Mouse (Mus musculus): Measurements from ENCODE around the gene Ralgds. TPM values are rescaled to one million over a fixed set of nuclear protein-coding genes. Genes with fewer than 3 reads are reported as not detected.
A peak's percentile ranks its signal among the peaks of the same experiment; 100 is the strongest.
"Not testable (repeated sequence)": the region's sequence is repeated elsewhere in the genome, so short reads cannot be mapped to it uniquely, and the experiment has no call there.

Ralgds gene
- polyA plus RNA-seq, 1 experiment: 5.2 TPM

- Histone ChIP-seq H3K4me3 (replicated peaks; ENCODE audit: control insufficient read depth, low read depth, low read length) (no peak overlapping the region), H3K4me1 (ENCODE audit: control insufficient read depth, insufficient read depth, low read length) (no peaks in the 10 kb centered on the region; the same call in 1 of the 2 replicates), H3K27ac (ENCODE audit: control insufficient read depth, insufficient read depth, low read depth, low read length, poor library complexity) (no peak overlapping the region)
- 80% methylated on average over 2 of the region's 2 CpGs for WGBS
- TF ChIP-seq POLR2A (IDR thresholded peaks at IDR 0.05; ENCODE audit: borderline replicate concordance, control insufficient read depth, low read depth, low read length) (no peak), CTCF (IDR thresholded peaks at IDR 0.05; ENCODE audit: control insufficient read depth, insufficient read depth, low read length) (no peak)
Observed at GRCm38 (mm10) chr2:28470591-28470990, 42.3 kb upstream of the Ralgds start.

DNA sequence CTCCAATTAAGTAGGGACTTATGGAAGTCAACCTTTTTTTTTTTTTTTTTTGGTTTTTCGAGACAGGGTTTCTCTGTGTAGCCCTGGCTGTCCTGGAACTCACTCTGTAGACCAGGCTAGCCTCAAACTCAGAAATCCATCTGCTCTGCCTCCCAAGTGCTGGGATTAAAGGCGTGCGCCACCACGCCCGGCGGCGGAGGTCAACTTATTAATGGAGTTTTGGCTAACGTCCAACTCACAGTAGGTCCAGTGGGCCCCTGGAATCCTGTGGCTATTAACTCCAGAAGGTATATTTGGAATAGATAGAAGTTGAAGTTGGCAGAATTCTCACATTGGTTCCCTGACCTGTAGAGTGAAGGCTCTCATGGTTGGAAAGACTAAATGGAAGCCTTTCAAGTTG, 40.9 kb upstream of the Ralgds start:
- not testable (repeated sequence) for H3K4me1 ChIP-seq (ENCODE audit: control insufficient read depth, insufficient read depth, low read length); H3K27ac ChIP-seq (ENCODE audit: control insufficient read depth, insufficient read depth, low read depth, low read length, poor library complexity); H3K4me3 ChIP-seq (replicated peaks; ENCODE audit: control insufficient read depth, low read depth, low read length)
- 90% methylated on average over 8 of the region's 8 CpGs for WGBS

DNA sequence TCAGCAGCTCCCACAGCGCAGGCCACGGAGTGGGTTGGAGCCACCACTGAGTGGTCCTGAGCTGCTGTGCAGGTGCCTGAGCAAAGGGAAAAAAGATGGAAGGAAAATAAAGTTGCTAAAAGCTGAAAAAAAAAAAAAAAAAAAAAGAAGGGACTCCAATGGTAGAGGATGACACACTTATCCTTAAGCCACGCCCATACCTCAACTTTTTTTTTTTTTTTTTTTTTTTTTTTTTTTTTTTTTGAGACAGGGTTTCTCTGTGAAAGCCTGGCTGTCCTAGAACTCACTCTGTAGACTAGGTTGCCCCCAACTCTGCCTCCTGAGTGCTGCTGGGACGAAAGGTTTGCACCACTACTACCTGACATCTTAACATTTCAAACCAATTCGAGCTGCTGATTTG, 34.9 kb upstream of the Ralgds start:
- WGBS: 80% methylated on average over 5 of the region's 5 CpGs
- not testable (repeated sequence) for H3K27ac ChIP-seq (ENCODE audit: control insufficient read depth, insufficient read depth, low read depth, low read length, poor library complexity); H3K4me3 ChIP-seq (replicated peaks; ENCODE audit: control insufficient read depth, low read depth, low read length); H3K4me1 ChIP-seq (ENCODE audit: control insufficient read depth, insufficient read depth, low read length)

- Histone ChIP-seq H3K4me3 (replicated peaks; ENCODE audit: control insufficient read depth, low read depth, low read length) (no peak overlapping the region), H3K4me1 (ENCODE audit: control insufficient read depth, insufficient read depth, low read length) (no peaks in the 10 kb centered on the region), H3K27ac (ENCODE audit: control insufficient read depth, insufficient read depth, low read depth, low read length, poor library complexity) (no peak overlapping the region)
- TF ChIP-seq POLR2A (IDR thresholded peaks at IDR 0.05; ENCODE audit: borderline replicate concordance, control insufficient read depth, low read depth, low read length) (no peak), CTCF (IDR thresholded peaks at IDR 0.05; ENCODE audit: control insufficient read depth, insufficient read depth, low read length) (no peak)
- 75% methylated on average over 20 of the region's 20 CpGs for WGBS
Observed at GRCm38 (mm10) chr2:28479208-28480204, 33.4 kb upstream of the Ralgds start.

DNA sequence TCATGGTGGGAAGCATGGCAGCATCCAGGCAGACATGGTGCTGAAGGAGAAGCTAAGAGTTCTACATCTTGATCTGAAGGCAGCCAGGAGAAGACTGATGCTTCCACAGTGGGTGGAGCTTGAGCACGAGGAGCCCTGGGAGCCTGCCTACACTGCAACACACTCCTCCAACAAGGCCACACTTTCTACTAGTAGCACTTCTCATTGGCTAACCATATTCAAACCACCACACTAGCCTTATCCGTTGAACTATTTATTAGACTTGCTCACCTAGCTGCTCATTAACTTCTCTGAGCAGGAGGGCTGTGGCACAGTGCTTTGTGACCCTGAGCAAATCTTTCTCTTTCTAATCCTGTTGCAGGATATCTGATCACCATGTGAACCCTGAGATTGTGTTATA, 29.1 kb upstream of the Ralgds start:
- Histone ChIP-seq H3K4me3 (replicated peaks; ENCODE audit: control insufficient read depth, low read depth, low read length) (no peak overlapping the region), H3K4me1 (ENCODE audit: control insufficient read depth, insufficient read depth, low read length) (no peaks in the 10 kb centered on the region), H3K27ac (ENCODE audit: control insufficient read depth, insufficient read depth, low read depth, low read length, poor library complexity) (no peak overlapping the region)
- TF ChIP-seq POLR2A (IDR thresholded peaks at IDR 0.05; ENCODE audit: borderline replicate concordance, control insufficient read depth, low read depth, low read length): no peak
- 70% methylated on average over 2 of the region's 2 CpGs for WGBS

DNA sequence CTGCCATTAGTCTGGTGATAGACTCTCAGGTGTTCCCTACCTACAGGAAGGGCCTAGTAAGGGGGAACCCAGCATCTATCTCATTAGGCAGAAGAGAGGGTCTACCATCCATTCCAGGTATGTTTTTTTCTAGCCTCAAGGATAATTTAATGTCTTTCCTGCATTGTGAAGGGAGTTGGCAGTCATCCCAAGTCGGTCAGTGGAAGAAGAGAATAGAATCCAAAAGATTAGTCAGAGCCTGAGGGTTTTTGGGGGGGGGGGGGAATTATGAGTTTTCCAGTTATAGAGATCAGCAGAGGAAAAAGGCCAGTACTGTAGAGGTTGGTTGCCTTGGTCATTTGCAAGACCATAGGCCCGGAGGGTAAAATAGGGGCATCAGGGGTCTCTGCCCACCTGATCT, 18.4 kb upstream of the Ralgds start:
- no peak for TF ChIP-seq CTCF (IDR thresholded peaks at IDR 0.05; ENCODE audit: control insufficient read depth, insufficient read depth, low read length)
- TF ChIP-seq POLR2A (IDR thresholded peaks at IDR 0.05; ENCODE audit: borderline replicate concordance, control insufficient read depth, low read depth, low read length): no peak
- 79% methylated on average over 2 of the region's 2 CpGs for WGBS
- Histone ChIP-seq H3K4me1 (ENCODE audit: control insufficient read depth, insufficient read depth, low read length) (no peaks in the 10 kb centered on the region), H3K4me3 (replicated peaks; ENCODE audit: control insufficient read depth, low read depth, low read length) (no peak overlapping the region), H3K27ac (ENCODE audit: control insufficient read depth, insufficient read depth, low read depth, low read length, poor library complexity) (no peak overlapping the region)

- no peaks in the 10 kb centered on the region for H3K4me1 ChIP-seq (ENCODE audit: control insufficient read depth, insufficient read depth, low read length)
- no peak overlapping the region for H3K27ac ChIP-seq (ENCODE audit: control insufficient read depth, insufficient read depth, low read depth, low read length, poor library complexity)
- 54% methylated on average over 14 of the region's 14 CpGs for WGBS
- no peak overlapping the region for H3K4me3 ChIP-seq (replicated peaks; ENCODE audit: control insufficient read depth, low read depth, low read length)
- TF ChIP-seq POLR2A (IDR thresholded peaks at IDR 0.05; ENCODE audit: borderline replicate concordance, control insufficient read depth, low read depth, low read length): no peak
- TF ChIP-seq CTCF (IDR thresholded peaks at IDR 0.05; ENCODE audit: control insufficient read depth, insufficient read depth, low read length): peak; percentile 33
Observed at GRCm38 (mm10) chr2:28495207-28495756, 17.6 kb upstream of the Ralgds start.

GRCm38 (mm10) chr2:28495801-28496595, 16.9 kb upstream of the Ralgds start:
- WGBS: 76% methylated on average over 16 of the region's 16 CpGs
- no peaks in the 10 kb centered on the region for H3K4me1 ChIP-seq (ENCODE audit: control insufficient read depth, insufficient read depth, low read length)
- H3K27ac ChIP-seq (ENCODE audit: control insufficient read depth, insufficient read depth, low read depth, low read length, poor library complexity): no peak overlapping the region
- TF ChIP-seq POLR2A (IDR thresholded peaks at IDR 0.05; ENCODE audit: borderline replicate concordance, control insufficient read depth, low read depth, low read length) (no peak), CTCF (IDR thresholded peaks at IDR 0.05; ENCODE audit: control insufficient read depth, insufficient read depth, low read length) (no peak)
- no peak overlapping the region for H3K4me3 ChIP-seq (replicated peaks; ENCODE audit: control insufficient read depth, low read depth, low read length)

Measured in bone marrow, adult 2 months (tissue).